ENCODE assay signal across 10 mouse cellular contexts in genomic region chr2:6546462-6547138, GRCm38 (mm10).
DNase-seq lines count a peak whose midpoint lies in the region; ATAC-seq and TF ChIP-seq lines count a peak whose summit lies in the region.
"Had no signal": no experiment of that assay in that cellular context is flagged by ENCODE, and none has a peak within 500 bp of the region (broad histone marks: within the 10 kb centered on the region; RNA-seq: fewer than 3 reads in every experiment).

No protein-coding gene starts in this region.

- TF ChIP-seq EP300 in heart, adult 2 months (IDR thresholded peaks at IDR 0.05; ENCODE audit: insufficient read depth, low read depth, low read length): no peak

- H3K27me3 ChIP-seq in heart, adult 2 months (ENCODE audit: control insufficient read depth, insufficient read depth, low read length): no peaks in the 10 kb centered on the region
- no peaks in the 10 kb centered on the region for H3K27me3 ChIP-seq in heart, embryonic 10.5 days (ENCODE audit: insufficient read depth, poor library complexity, severe bottlenecking)
- no peaks in the 10 kb centered on the region for H3K27me3 ChIP-seq in forebrain, embryonic 14.5 days (replicated peaks; ENCODE audit: control insufficient read depth, insufficient read depth, low read length)
- no peaks in the 10 kb centered on the region for H3K27me3 ChIP-seq in midbrain, embryonic 12.5 days

- no peak for TF ChIP-seq POLR2A in heart, adult 2 months (IDR thresholded peaks at IDR 0.05; ENCODE audit: insufficient read depth, low read depth, low read length)

- no peaks in the 10 kb centered on the region for H3K79me2 ChIP-seq in heart, adult 2 months (replicated peaks; ENCODE audit: control insufficient read depth, insufficient read depth, low read length)

- H3K4me1 ChIP-seq in heart, adult 2 months (ENCODE audit: control insufficient read depth, insufficient read depth, low read length): peaks cover 9% of the 10 kb centered on the region
- H3K4me1 ChIP-seq in heart, embryonic 10.5 days: no peaks in the 10 kb centered on the region
- peaks cover 10% of the 10 kb centered on the region for H3K4me1 ChIP-seq in forebrain, embryonic 14.5 days (ENCODE audit: control insufficient read depth, insufficient read depth, low read length)
- peaks cover 29% of the 10 kb centered on the region for H3K4me1 ChIP-seq in midbrain, embryonic 12.5 days

- DNase-seq in heart, adult 2 months: no peak
- DNase-seq in heart, embryonic 10.5 days (ENCODE audit: low spot score): no peak
- DNase-seq in brain, adult 2 months (ENCODE audit: low read depth, low spot score): peak; percentile 56
- DNase-seq in forebrain, embryonic 14.5 days (ENCODE audit: low spot score): peak; percentile 32
- no peak for DNase-seq in adrenal gland, adult 2 months
- DNase-seq in left cerebral cortex, postnatal 10 days (ENCODE audit: extremely low spot score in 1 of 2, low spot score in 2 of 2): no peak
- no peak for DNase-seq in T-cell, adult 2 months (ENCODE audit: low spot score)

- ATAC-seq in forebrain, embryonic 14.5 days: peak; percentile 72
- peak; percentile 72 for ATAC-seq in midbrain, embryonic 12.5 days (ENCODE audit: low FRiP score, low read depth)

- H3K4me2 ChIP-seq in forebrain, embryonic 14.5 days (ENCODE audit: low read length): no peak overlapping the region
- H3K4me2 ChIP-seq in midbrain, embryonic 12.5 days (replicated peaks): no peak overlapping the region

- H3K9ac ChIP-seq in heart, adult 2 months (ENCODE audit: low read depth, low read length): no peak overlapping the region
- H3K9ac ChIP-seq in forebrain, embryonic 14.5 days (ENCODE audit: low read length): peak overlapping the region; percentile 35
- no peak overlapping the region for H3K9ac ChIP-seq in midbrain, embryonic 12.5 days (replicated peaks)
- H3K9ac ChIP-seq: liver, embryonic 14.5 days had no signal

- TF ChIP-seq CTCF in heart, adult 2 months (IDR thresholded peaks at IDR 0.05): no peak

- intact Hi-C loops in heart, adult 2 months (cut with DNase I): no loop called here
- intact Hi-C loops in left cerebral cortex, postnatal 10 days (cut with DNase I): no loop called here

- no peaks in the 10 kb centered on the region for H3K9me3 ChIP-seq in heart, embryonic 10.5 days
- H3K9me3 ChIP-seq in forebrain, embryonic 14.5 days (replicated peaks; ENCODE audit: control insufficient read depth, low read length): no peaks in the 10 kb centered on the region
- H3K9me3 ChIP-seq in midbrain, embryonic 12.5 days: no peaks in the 10 kb centered on the region

- WGBS in heart, adult 2 months: 64% methylated on average over 14 of the region's 14 CpGs
- WGBS in heart, embryonic 10.5 days: 81% methylated on average over 14 of the region's 14 CpGs
- WGBS in forebrain, embryonic 14.5 days: 10% methylated on average over 14 of the region's 14 CpGs
- WGBS in midbrain, embryonic 12.5 days: 27% methylated on average over 14 of the region's 14 CpGs

- H3K4me3 ChIP-seq in heart, adult 2 months: no peak overlapping the region
- H3K4me3 ChIP-seq in heart, embryonic 10.5 days: no peak overlapping the region
- no peak overlapping the region for H3K4me3 ChIP-seq in forebrain, embryonic 14.5 days (ENCODE audit: low read depth, low read length)
- no peak overlapping the region for H3K4me3 ChIP-seq in midbrain, embryonic 12.5 days

- peak overlapping the region; percentile 43 for H3K27ac ChIP-seq in heart, adult 2 months
- H3K27ac ChIP-seq in heart, embryonic 10.5 days: no peak overlapping the region
- peak overlapping the region; percentile 78 for H3K27ac ChIP-seq in forebrain, embryonic 14.5 days (ENCODE audit: low read depth, low read length)
- peak overlapping the region; percentile 81 for H3K27ac ChIP-seq in midbrain, embryonic 12.5 days (replicated peaks)
- H3K27ac ChIP-seq: liver, embryonic 14.5 days; stomach, postnatal 0 days had no signal

- peaks cover 16% of the 10 kb centered on the region for H3K36me3 ChIP-seq in heart, adult 2 months (ENCODE audit: control insufficient read depth, insufficient read depth, low read length)
- no peaks in the 10 kb centered on the region; the same call in 1 of the 2 replicates for H3K36me3 ChIP-seq in heart, embryonic 10.5 days
- H3K36me3 ChIP-seq in forebrain, embryonic 14.5 days (ENCODE audit: control insufficient read depth, insufficient read depth, low read length): peaks cover 62% of the 10 kb centered on the region
- 0 out of 2 replicates have a peak, but pooled peaks cover 4% of the 10 kb centered on the region for H3K36me3 ChIP-seq in midbrain, embryonic 12.5 days

Comparison
In these comparisons a context has a peak if more than half of its experiments do, and no peak if none do; other contexts are left out.
1. DNase-seq: peak in brain, adult 2 months (single experiment) and forebrain, embryonic 14.5 days (single experiment); none in heart, adult 2 months (0 of 2), heart, embryonic 10.5 days (single experiment), adrenal gland, adult 2 months (single experiment), left cerebral cortex, postnatal 10 days (0 of 2) and T-cell, adult 2 months (single experiment).